Mouse (Mus musculus) skeletal muscle tissue, adult 2 months (tissue): Measurements from ENCODE around the gene Cep128.

ENCODE experiments used
- DNase-seq: peaks from one replicate; pipeline ENCODE4 v3.0.0-alpha.2; 2012; ENCODE audit warnings: low read depth, low spot score

The Cep128 gene

GRCm38 (mm10) chr12:91183304-91183855, 200.8 kb downstream of the Cep128 start:
- DNase-seq: peak; percentile 8

- no peak for DNase-seq
These were observed 207.2 kb downstream of the Cep128 start for GRCm38 (mm10) chr12:91176808-91177526.

- DNase-seq: no peak
These were observed 212.6 kb downstream of the Cep128 start for GRCm38 (mm10) chr12:91171613-91172012.

- DNase-seq: no peak
These were observed 223.0 kb downstream of the Cep128 start for GRCm38 (mm10) chr12:91161015-91161730.

- DNase-seq: no peak
These were observed 225.7 kb downstream of the Cep128 start for GRCm38 (mm10) chr12:91158481-91158880.

GRCm38 (mm10) chr12:91154052-91154451, 230.2 kb downstream of the Cep128 start:
- DNase-seq: no peak

GRCm38 (mm10) chr12:91149152-91149551, 235.1 kb downstream of the Cep128 start:
- no peak for DNase-seq

- no peak for DNase-seq
These were observed 249.3 kb downstream of the Cep128 start for GRCm38 (mm10) chr12:91134740-91135517.

- DNase-seq: no peak
These were observed 269.2 kb downstream of the Cep128 start for GRCm38 (mm10) chr12:91115054-91115453.

GRCm38 (mm10) chr12:91103316-91103715, 280.9 kb downstream of the Cep128 start:
- no peak for DNase-seq

- DNase-seq: no peak
These were observed 286.3 kb downstream of the Cep128 start for GRCm38 (mm10) chr12:91097869-91098268.

- no peak for DNase-seq
These were observed 288.0 kb downstream of the Cep128 start for GRCm38 (mm10) chr12:91096197-91096596.

- DNase-seq: no peak
These were observed 295.9 kb downstream of the Cep128 start for GRCm38 (mm10) chr12:91088271-91088670.

GRCm38 (mm10) chr12:91085967-91086366, 298.2 kb downstream of the Cep128 start:
- DNase-seq: no peak

- no peak for DNase-seq
These were observed 308.6 kb downstream of the Cep128 start for GRCm38 (mm10) chr12:91075600-91075999.

GRCm38 (mm10) chr12:91070551-91071045, 313.6 kb downstream of the Cep128 start:
- DNase-seq: no peak

GRCm38 (mm10) chr12:91067083-91067441, 317.1 kb downstream of the Cep128 start:
- DNase-seq: no peak

GRCm38 (mm10) chr12:91066286-91067082, 317.7 kb downstream of the Cep128 start:
- DNase-seq: no peak

- DNase-seq: no peak
These were observed 318.8 kb downstream of the Cep128 start for GRCm38 (mm10) chr12:91065423-91065822.

- no peak for DNase-seq
These were observed 319.7 kb downstream of the Cep128 start for GRCm38 (mm10) chr12:91064368-91064999.
